Mouse (Mus musculus): ENCODE measurements at regions not wholly inside any gene's neighbourhood (a gene's known extent, or its start where the extent isn't known, plus 50 kb on each side); places are given as distances from the start of the nearest gene placed in this dataset.

- Histone ChIP-seq H3K9ac (no peak overlapping the region), H3K4me3 (no peak overlapping the region), H3K27me3 (no peaks in the 10 kb centered on the region), H3K9me3 (replicated peaks) (no peaks in the 10 kb centered on the region), H3K4me1 (replicated peaks) (peaks cover 11% of the 10 kb centered on the region), H3K36me3 (no peaks in the 10 kb centered on the region), H3K4me2 (no peak overlapping the region), H3K27ac (no peak overlapping the region)
- no peak for ATAC-seq (replicated peaks; ENCODE audit: insufficient number of reproducible peaks, insufficient read depth, low FRiP score, low read depth)
- 89% methylated on average over 2 of the region's 2 CpGs for WGBS
Observed at GRCm38 (mm10) chr1:35873038-35873437, 195.2 kb upstream of the Hs6st1 start.

DNA sequence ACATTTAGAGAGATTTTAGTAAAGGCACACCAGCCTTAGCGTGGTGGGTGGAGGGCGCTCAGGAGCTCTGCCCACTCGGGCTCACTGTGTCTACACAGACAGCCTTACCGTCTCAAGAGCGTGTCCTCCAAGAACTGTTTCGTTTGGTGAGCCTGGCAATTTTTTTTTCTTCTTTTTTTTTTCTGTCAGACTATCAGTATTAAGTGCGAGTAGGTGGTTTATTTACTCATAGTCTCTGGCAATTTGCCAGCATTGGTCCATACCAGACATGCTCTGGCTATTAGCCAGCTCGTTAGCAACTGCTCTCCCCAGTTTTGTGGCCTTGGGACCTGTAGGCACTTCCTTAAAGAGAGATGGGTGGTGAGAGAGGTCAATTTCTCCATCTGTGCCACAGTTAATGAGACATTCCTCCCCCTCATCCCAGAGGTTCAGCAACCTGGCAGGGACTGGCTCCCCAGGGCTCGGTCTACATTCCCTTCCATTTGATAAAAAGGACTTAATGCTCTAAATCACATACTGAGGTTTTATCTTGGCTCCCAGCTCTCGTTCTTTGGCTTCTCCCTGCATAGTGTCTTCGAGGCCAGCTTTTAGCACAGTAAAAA lies 192.9 kb upstream of the Hs6st1 start:
- H3K9me3 ChIP-seq (replicated peaks): no peaks in the 10 kb centered on the region
- no peak overlapping the region for H3K4me2 ChIP-seq
- 45% methylated on average over 11 of the region's 11 CpGs for WGBS
- ATAC-seq (replicated peaks; ENCODE audit: insufficient number of reproducible peaks, insufficient read depth, low FRiP score, low read depth): no peak
- H3K36me3 ChIP-seq: no peaks in the 10 kb centered on the region
- H3K4me1 ChIP-seq (replicated peaks): peaks cover 30% of the 10 kb centered on the region
- no peaks in the 10 kb centered on the region for H3K27me3 ChIP-seq
- no peak overlapping the region for H3K4me3 ChIP-seq
- H3K9ac ChIP-seq: no peak overlapping the region
- H3K27ac ChIP-seq: peak overlapping the region; percentile 11; the same call in 1 of the 2 replicates

- ATAC-seq (replicated peaks; ENCODE audit: insufficient number of reproducible peaks, insufficient read depth, low FRiP score, low read depth): no peak
- H3K4me3 ChIP-seq: no peak overlapping the region
- WGBS: 75% methylated on average over 4 of the region's 4 CpGs
- H3K27ac ChIP-seq: no peak overlapping the region
- peaks cover 35% of the 10 kb centered on the region for H3K4me1 ChIP-seq (replicated peaks)
- H3K27me3 ChIP-seq: no peaks in the 10 kb centered on the region
- H3K9me3 ChIP-seq (replicated peaks): no peaks in the 10 kb centered on the region
- H3K36me3 ChIP-seq: no peaks in the 10 kb centered on the region
- no peak overlapping the region for H3K9ac ChIP-seq
- no peak overlapping the region for H3K4me2 ChIP-seq
Observed at GRCm38 (mm10) chr1:35878426-35878825, 189.8 kb upstream of the Hs6st1 start.

DNA sequence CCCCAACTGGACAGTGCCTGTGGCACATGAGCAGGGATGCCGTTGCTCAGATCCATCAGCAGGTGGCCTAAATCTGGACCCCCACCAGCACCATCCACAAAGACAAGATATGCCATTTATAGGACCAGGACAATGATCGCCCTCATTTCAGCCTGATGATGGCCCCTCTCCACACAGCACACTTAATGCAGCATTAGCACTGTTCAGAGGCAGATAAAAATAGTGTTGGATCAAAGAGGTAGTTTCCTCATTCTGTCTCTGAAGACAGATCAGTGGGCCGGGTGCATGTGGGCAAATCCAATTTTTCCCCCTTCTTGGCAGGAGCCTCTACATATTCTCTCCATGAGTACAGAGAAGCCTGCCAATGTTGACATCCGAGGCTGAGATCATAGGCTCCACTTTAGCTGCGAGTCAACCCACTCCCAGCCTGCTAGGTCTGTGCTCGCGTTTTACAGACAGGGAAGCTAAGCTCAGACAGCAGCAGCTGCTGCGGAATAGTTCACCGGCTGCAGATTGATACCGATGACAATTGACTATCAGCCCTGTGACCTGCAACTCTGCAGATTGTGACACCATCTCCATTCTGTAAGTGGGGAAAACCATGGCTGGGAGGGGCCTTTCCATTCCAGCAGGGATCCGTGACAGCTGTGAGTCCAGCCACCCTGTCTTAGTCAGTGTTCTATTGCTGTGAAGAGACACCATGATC lies 188.7 kb upstream of the Hs6st1 start:
- no peaks in the 10 kb centered on the region for H3K9me3 ChIP-seq (replicated peaks)
- H3K4me2 ChIP-seq: peak overlapping the region; percentile 48
- no peaks in the 10 kb centered on the region for H3K36me3 ChIP-seq
- peak overlapping the region; percentile 17; the same call in 1 of the 2 replicates for H3K4me3 ChIP-seq
- no peaks in the 10 kb centered on the region for H3K27me3 ChIP-seq
- ATAC-seq (replicated peaks; ENCODE audit: insufficient number of reproducible peaks, insufficient read depth, low FRiP score, low read depth): peak; percentile 83
- peaks cover 35% of the 10 kb centered on the region for H3K4me1 ChIP-seq (replicated peaks)
- peak overlapping the region; percentile 88 for H3K27ac ChIP-seq
- H3K9ac ChIP-seq: peak overlapping the region; percentile 25; the same call in 1 of the 2 replicates
- WGBS: 26% methylated on average over 11 of the region's 11 CpGs

DNA sequence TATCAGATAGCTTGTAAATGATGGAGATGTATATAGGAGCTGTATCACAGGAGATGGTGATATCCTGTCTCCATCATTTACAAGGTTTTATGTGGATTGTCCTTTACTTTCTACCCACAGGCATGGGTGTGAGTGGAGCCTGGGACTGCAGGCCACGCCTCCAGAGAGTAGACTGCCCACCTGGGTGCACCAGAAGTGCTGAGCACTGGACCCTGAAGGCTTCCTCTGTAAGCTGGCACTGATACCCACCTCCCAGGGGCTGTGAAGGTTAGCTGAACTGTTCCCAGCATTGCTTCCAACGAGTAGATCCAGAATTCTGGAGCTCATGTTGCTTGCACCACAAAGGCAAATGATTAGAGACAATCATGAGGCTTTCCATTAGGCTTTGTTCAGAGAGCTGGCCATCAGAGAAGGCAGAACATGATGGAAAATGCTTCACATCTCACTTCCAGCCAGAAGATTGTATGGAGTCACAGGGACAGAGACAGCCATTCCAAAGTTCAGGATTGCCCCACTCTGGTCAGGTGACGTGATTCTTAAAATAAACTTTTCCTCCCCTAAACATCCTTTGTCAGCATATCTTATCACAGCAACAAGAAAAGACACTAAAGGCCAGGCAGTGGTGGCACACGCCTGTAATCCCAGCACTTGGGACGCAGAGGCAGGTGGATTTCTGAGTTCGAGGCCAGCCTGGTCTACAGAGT lies 187.5 kb upstream of the Hs6st1 start:
- H3K4me2 ChIP-seq: no peak overlapping the region
- no peak overlapping the region for H3K27ac ChIP-seq
- peaks cover 28% of the 10 kb centered on the region for H3K4me1 ChIP-seq (replicated peaks)
- H3K4me3 ChIP-seq: no peak overlapping the region
- no peaks in the 10 kb centered on the region for H3K27me3 ChIP-seq
- H3K9ac ChIP-seq: no peak overlapping the region
- H3K36me3 ChIP-seq: no peaks in the 10 kb centered on the region
- no peaks in the 10 kb centered on the region for H3K9me3 ChIP-seq (replicated peaks)
- ATAC-seq (replicated peaks; ENCODE audit: insufficient number of reproducible peaks, insufficient read depth, low FRiP score, low read depth): no peak
- WGBS: 76% methylated on average over 6 of the region's 6 CpGs

- no peak overlapping the region for H3K27ac ChIP-seq
- H3K27me3 ChIP-seq: no peaks in the 10 kb centered on the region
- ATAC-seq (replicated peaks; ENCODE audit: insufficient number of reproducible peaks, insufficient read depth, low FRiP score, low read depth): no peak
- no peak overlapping the region for H3K4me3 ChIP-seq
- no peaks in the 10 kb centered on the region for H3K36me3 ChIP-seq
- no peak overlapping the region for H3K4me2 ChIP-seq
- WGBS: 79% methylated on average over 4 of the region's 4 CpGs
- peaks cover 24% of the 10 kb centered on the region for H3K4me1 ChIP-seq (replicated peaks)
- H3K9me3 ChIP-seq (replicated peaks): no peaks in the 10 kb centered on the region
- H3K9ac ChIP-seq: no peak overlapping the region
Observed at GRCm38 (mm10) chr1:35881521-35881920, 186.7 kb upstream of the Hs6st1 start.

GRCm38 (mm10) chr1:35882101-35882500 lies 186.1 kb upstream of the Hs6st1 start:
- Histone ChIP-seq H3K27ac (no peak overlapping the region), H3K36me3 (no peaks in the 10 kb centered on the region), H3K4me2 (no peak overlapping the region), H3K4me1 (replicated peaks) (peaks cover 24% of the 10 kb centered on the region), H3K4me3 (no peak overlapping the region), H3K9me3 (replicated peaks) (no peaks in the 10 kb centered on the region), H3K9ac (no peak overlapping the region), H3K27me3 (no peaks in the 10 kb centered on the region)
- WGBS: 75% methylated on average over 1 of the region's 1 CpGs
- ATAC-seq (replicated peaks; ENCODE audit: insufficient number of reproducible peaks, insufficient read depth, low FRiP score, low read depth): no peak

DNA sequence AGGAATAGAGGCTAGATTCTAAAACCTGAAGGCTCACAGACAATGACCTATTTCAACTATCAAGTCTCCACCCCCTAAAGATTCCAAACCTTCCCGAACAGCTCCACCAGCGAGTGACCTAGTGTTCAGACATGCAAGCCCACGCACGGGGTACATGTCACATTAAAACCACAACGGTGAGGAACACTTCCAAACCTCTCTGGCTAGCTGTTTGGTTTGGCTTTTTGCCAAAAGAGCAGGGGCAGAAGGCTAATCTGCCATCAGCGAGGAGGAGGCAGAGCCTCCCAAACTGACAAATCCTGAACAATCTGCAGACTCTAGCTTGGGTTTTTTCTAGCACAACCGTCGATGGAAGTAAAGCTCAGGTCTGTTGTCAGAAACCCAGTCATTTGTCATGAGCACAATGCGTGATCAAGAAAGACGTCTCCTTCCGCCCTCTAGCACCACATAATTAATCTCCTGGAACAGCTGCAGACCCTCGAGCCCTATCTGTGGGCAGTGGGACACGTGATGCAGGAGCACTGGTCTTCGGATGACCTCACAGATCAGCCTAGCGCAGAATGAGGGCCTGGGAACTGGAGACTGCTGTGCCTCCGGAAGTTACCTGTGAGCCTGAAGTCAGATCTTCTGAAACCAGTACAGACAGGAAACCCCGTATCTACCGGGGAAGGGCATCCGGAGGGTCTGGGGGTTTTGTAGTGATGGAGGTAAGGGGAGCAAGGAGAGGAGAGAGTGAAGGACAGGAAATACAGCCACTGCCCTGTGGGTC lies 178.3 kb upstream of the Hs6st1 start:
- H3K9ac ChIP-seq: no peak overlapping the region
- peaks cover 7% of the 10 kb centered on the region for H3K4me1 ChIP-seq (replicated peaks)
- H3K27ac ChIP-seq: no peak overlapping the region
- ATAC-seq (replicated peaks; ENCODE audit: insufficient number of reproducible peaks, insufficient read depth, low FRiP score, low read depth): no peak
- H3K27me3 ChIP-seq: no peaks in the 10 kb centered on the region
- WGBS: 50% methylated on average over 19 of the region's 19 CpGs
- no peaks in the 10 kb centered on the region for H3K36me3 ChIP-seq
- no peak overlapping the region for H3K4me2 ChIP-seq
- H3K9me3 ChIP-seq (replicated peaks): 0 out of 2 replicates have a peak, but pooled peaks cover under 1% of the 10 kb centered on the region
- H3K4me3 ChIP-seq: no peak overlapping the region

DNA sequence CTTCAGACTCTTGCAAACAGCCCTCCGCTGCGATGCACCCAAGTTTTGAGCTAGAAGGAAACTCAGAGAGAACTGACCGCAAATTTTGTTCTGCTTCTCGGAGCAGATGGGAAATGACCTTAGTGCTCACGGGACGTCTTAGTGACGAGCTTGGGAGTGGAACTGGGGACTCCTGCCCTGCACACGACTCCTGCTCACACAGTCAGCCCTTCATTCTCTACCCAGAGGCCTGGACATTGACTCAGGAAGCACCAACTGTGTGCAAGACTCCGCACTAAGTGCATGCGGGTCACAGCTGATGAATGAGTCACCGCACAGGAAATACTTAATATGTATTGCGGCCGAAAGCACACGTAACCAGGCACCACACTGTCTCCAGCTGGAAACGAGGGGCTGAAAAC lies 177.7 kb upstream of the Hs6st1 start:
- no peak overlapping the region for H3K4me2 ChIP-seq
- no peak for ATAC-seq (replicated peaks; ENCODE audit: insufficient number of reproducible peaks, insufficient read depth, low FRiP score, low read depth)
- no peak overlapping the region for H3K4me3 ChIP-seq
- WGBS: 72% methylated on average over 15 of the region's 15 CpGs
- H3K9me3 ChIP-seq (replicated peaks): 0 out of 2 replicates have a peak, but pooled peaks cover 4% of the 10 kb centered on the region
- H3K4me1 ChIP-seq (replicated peaks): peaks cover 7% of the 10 kb centered on the region
- H3K27ac ChIP-seq: no peak overlapping the region
- no peaks in the 10 kb centered on the region for H3K27me3 ChIP-seq
- H3K36me3 ChIP-seq: no peaks in the 10 kb centered on the region
- H3K9ac ChIP-seq: no peak overlapping the region

- H3K9me3 ChIP-seq (replicated peaks): 0 out of 2 replicates have a peak, but pooled peaks cover 4% of the 10 kb centered on the region
- H3K9ac ChIP-seq: no peak overlapping the region
- no peaks in the 10 kb centered on the region for H3K27me3 ChIP-seq
- H3K27ac ChIP-seq: no peak overlapping the region
- H3K36me3 ChIP-seq: no peaks in the 10 kb centered on the region
- WGBS: 63% methylated on average over 1 of the region's 1 CpGs
- no peak overlapping the region for H3K4me3 ChIP-seq
- ATAC-seq (replicated peaks; ENCODE audit: insufficient number of reproducible peaks, insufficient read depth, low FRiP score, low read depth): no peak
- H3K4me1 ChIP-seq (replicated peaks): no peaks in the 10 kb centered on the region
- no peak overlapping the region for H3K4me2 ChIP-seq
Observed at GRCm38 (mm10) chr1:35899536-35899935, 168.7 kb upstream of the Hs6st1 start.

GRCm38 (mm10) chr1:35904001-35904547 lies 164.1 kb upstream of the Hs6st1 start:
- no peaks in the 10 kb centered on the region for H3K27me3 ChIP-seq
- H3K9me3 ChIP-seq (replicated peaks): no peaks in the 10 kb centered on the region
- no peak overlapping the region for H3K4me3 ChIP-seq
- no peak overlapping the region for H3K9ac ChIP-seq
- ATAC-seq (replicated peaks; ENCODE audit: insufficient number of reproducible peaks, insufficient read depth, low FRiP score, low read depth): no peak
- no peaks in the 10 kb centered on the region for H3K4me1 ChIP-seq (replicated peaks)
- H3K4me2 ChIP-seq: no peak overlapping the region
- WGBS: 87% methylated on average over 9 of the region's 9 CpGs
- H3K27ac ChIP-seq: no peak overlapping the region
- no peaks in the 10 kb centered on the region for H3K36me3 ChIP-seq

Measured in heart, embryonic 15.5 days (tissue).